8 mouse cellular contexts compared by ENCODE assay signal in genomic region chr5:115301615-115302014, GRCm38 (mm10). TPM values are rescaled to one million over a fixed set of nuclear protein-coding genes. Genes with fewer than 3 reads are reported as not detected.
DNase-seq lines count a peak whose midpoint lies in the region; ATAC-seq lines count a peak whose summit lies in the region.

No protein-coding gene starts in this region.

- H3K9ac ChIP-seq in lung, embryonic 16.5 days (ENCODE audit: low read length), result peak overlapping the region; percentile 60
- H3K9ac ChIP-seq in forebrain, embryonic 12.5 days, result peak overlapping the region; percentile 46
- peak overlapping the region; percentile 52 for H3K9ac ChIP-seq in neural tube, embryonic 15.5 days (replicated peaks)

- peaks cover 12% of the 10 kb centered on the region for H3K36me3 ChIP-seq in lung, embryonic 16.5 days (ENCODE audit: control insufficient read depth, insufficient read depth, low read length)
- peaks cover 25% of the 10 kb centered on the region for H3K36me3 ChIP-seq in forebrain, embryonic 12.5 days (replicated peaks)
- peaks cover 34% of the 10 kb centered on the region for H3K36me3 ChIP-seq in limb, embryonic 10.5 days
- peaks cover 21% of the 10 kb centered on the region for H3K36me3 ChIP-seq in neural tube, embryonic 15.5 days

- 13% methylated on average over 13 of the region's 13 CpGs for WGBS in lung, embryonic 16.5 days
- WGBS in forebrain, embryonic 12.5 days, result 32% methylated on average over 13 of the region's 13 CpGs
- 31% methylated on average over 13 of the region's 13 CpGs for WGBS in limb, embryonic 10.5 days
- 28% methylated on average over 13 of the region's 13 CpGs for WGBS in neural tube, embryonic 15.5 days

- DNase-seq in lung, adult 18-20 months, result no peak
- no peak for DNase-seq in limb, embryonic 10.5 days (ENCODE audit: low spot score)
- DNase-seq in ovary, adult 18-20 months (ENCODE audit: low spot score), result no peak
- no peak for DNase-seq in lung, postnatal 4 days

- no peaks in the 10 kb centered on the region for H3K27me3 ChIP-seq in lung, embryonic 16.5 days (ENCODE audit: control insufficient read depth, insufficient read depth, low read depth, low read length)
- peaks cover 8% of the 10 kb centered on the region; the same call in 1 of the 2 replicates for H3K27me3 ChIP-seq in forebrain, embryonic 12.5 days
- no peaks in the 10 kb centered on the region for H3K27me3 ChIP-seq in limb, embryonic 10.5 days (ENCODE audit: low read depth, poor library complexity, severe bottlenecking)
- no peaks in the 10 kb centered on the region for H3K27me3 ChIP-seq in neural tube, embryonic 15.5 days (replicated peaks)

- H3K27ac ChIP-seq in lung, embryonic 16.5 days (ENCODE audit: low read length), result peak overlapping the region; percentile 43
- 0 out of 2 replicates have a peak overlapping the region, but pooled peaks have one; percentile 94 for H3K27ac ChIP-seq in forebrain, embryonic 12.5 days
- peak overlapping the region; percentile 93 for H3K27ac ChIP-seq in limb, embryonic 10.5 days
- H3K27ac ChIP-seq in neural tube, embryonic 15.5 days (replicated peaks), result peak overlapping the region; percentile 78

- H3K4me1 ChIP-seq in lung, embryonic 16.5 days (replicated peaks; ENCODE audit: control insufficient read depth, insufficient read depth, low read length), result peaks cover 20% of the 10 kb centered on the region
- H3K4me1 ChIP-seq in forebrain, embryonic 12.5 days, result peaks cover 33% of the 10 kb centered on the region
- peaks cover 31% of the 10 kb centered on the region for H3K4me1 ChIP-seq in limb, embryonic 10.5 days
- peaks cover 34% of the 10 kb centered on the region for H3K4me1 ChIP-seq in neural tube, embryonic 15.5 days

- H3K9me3 ChIP-seq in lung, embryonic 16.5 days (ENCODE audit: control insufficient read depth, low read length), result no peaks in the 10 kb centered on the region
- no peaks in the 10 kb centered on the region for H3K9me3 ChIP-seq in forebrain, embryonic 12.5 days
- no peaks in the 10 kb centered on the region for H3K9me3 ChIP-seq in limb, embryonic 10.5 days (replicated peaks)
- H3K9me3 ChIP-seq in neural tube, embryonic 15.5 days (replicated peaks), result no peaks in the 10 kb centered on the region

- H3K4me2 ChIP-seq in lung, embryonic 16.5 days (ENCODE audit: low read depth, low read length), result peak overlapping the region; percentile 71
- H3K4me2 ChIP-seq in forebrain, embryonic 12.5 days, result peak overlapping the region; percentile 67
- H3K4me2 ChIP-seq in neural tube, embryonic 15.5 days, result peak overlapping the region; percentile 65

- ATAC-seq in lung, embryonic 16.5 days (ENCODE audit: low read depth), result no peak
- ATAC-seq in forebrain, embryonic 12.5 days (ENCODE audit: low FRiP score), result no peak
- no peak; the same call in 1 of the 2 replicates for ATAC-seq in neural tube, embryonic 15.5 days (ENCODE audit: low FRiP score)
- ATAC-seq in granulocyte monocyte progenitor cell, adult 5-6 weeks (replicated peaks; ENCODE audit: poor library complexity, severe bottlenecking), result no peak

- H3K4me3 ChIP-seq in lung, embryonic 16.5 days (ENCODE audit: low read length), result peak overlapping the region; percentile 90
- peak overlapping the region; percentile 96 for H3K4me3 ChIP-seq in forebrain, embryonic 12.5 days (replicated peaks)
- peak overlapping the region; percentile 93 for H3K4me3 ChIP-seq in limb, embryonic 10.5 days
- H3K4me3 ChIP-seq in neural tube, embryonic 15.5 days (replicated peaks), result peak overlapping the region; percentile 82

RNA-seq across cellular contexts. Expression of gene Dynll1, which starts 0.8 kb away (rescaled TPM):
- 1,463 and 1,496 TPM in 2 replicates for polyA plus RNA-seq in lung, embryonic 16.5 days (2015; fragmentation: Nextera tagmentation; extraction: Ambion mirVana)
- 1,436 and 1,463 TPM in 2 replicates for polyA plus RNA-seq in forebrain, embryonic 12.5 days (2016; fragmentation: Nextera tagmentation; extraction: Ambion mirVana)
- 1,816 and 1,865 TPM in 2 replicates for polyA plus RNA-seq in limb, embryonic 10.5 days (2016; fragmentation: Nextera tagmentation; extraction: Ambion mirVana)
- 1,284 and 1,328 TPM in 2 replicates for polyA plus RNA-seq in neural tube, embryonic 15.5 days (2015; fragmentation: Nextera tagmentation; extraction: Ambion mirVana)
- total RNA-seq in granulocyte monocyte progenitor cell, adult 5-6 weeks (2014; fragmentation: Nextera tagmentation), result 491 and 531 TPM in 2 replicates
- total RNA-seq in granulocyte monocyte progenitor cell, adult 5-6 weeks (2017), result 298 and 379 TPM in 2 replicates

RNA-seq across cellular contexts. Expression of gene Coq5, which starts 22.1 kb away (rescaled TPM):
- polyA plus RNA-seq in lung, embryonic 16.5 days (2015; fragmentation: Nextera tagmentation; extraction: Ambion mirVana), result 37.9 and 38.6 TPM in 2 replicates
- polyA plus RNA-seq in forebrain, embryonic 12.5 days (2016; fragmentation: Nextera tagmentation; extraction: Ambion mirVana), result 54.3 and 57.1 TPM in 2 replicates
- 54.1 and 57.2 TPM in 2 replicates for polyA plus RNA-seq in limb, embryonic 10.5 days (2016; fragmentation: Nextera tagmentation; extraction: Ambion mirVana)
- polyA plus RNA-seq in neural tube, embryonic 15.5 days (2015; fragmentation: Nextera tagmentation; extraction: Ambion mirVana), result 63.7 and 64.6 TPM in 2 replicates
- total RNA-seq in granulocyte monocyte progenitor cell, adult 5-6 weeks (2014; fragmentation: Nextera tagmentation), result 21.1 and 24.8 TPM in 2 replicates
- total RNA-seq in granulocyte monocyte progenitor cell, adult 5-6 weeks (2017), result 35.3 and 41.9 TPM in 2 replicates

RNA-seq across cellular contexts. Expression of gene Srsf9, which starts 25.4 kb away (rescaled TPM):
- 157 and 223 TPM in 2 replicates for polyA plus RNA-seq in lung, embryonic 16.5 days (2015; fragmentation: Nextera tagmentation; extraction: Ambion mirVana)
- polyA plus RNA-seq in forebrain, embryonic 12.5 days (2016; fragmentation: Nextera tagmentation; extraction: Ambion mirVana), result 353 and 383 TPM in 2 replicates
- 444 and 468 TPM in 2 replicates for polyA plus RNA-seq in limb, embryonic 10.5 days (2016; fragmentation: Nextera tagmentation; extraction: Ambion mirVana)
- polyA plus RNA-seq in neural tube, embryonic 15.5 days (2015; fragmentation: Nextera tagmentation; extraction: Ambion mirVana), result 138 and 154 TPM in 2 replicates
- 75.1 and 80.7 TPM in 2 replicates for total RNA-seq in granulocyte monocyte progenitor cell, adult 5-6 weeks (2014; fragmentation: Nextera tagmentation)
- total RNA-seq in granulocyte monocyte progenitor cell, adult 5-6 weeks (2017), result 75.0 and 91.4 TPM in 2 replicates

RNA-seq across cellular contexts. Expression of gene Rnf10, which starts 28.9 kb away (rescaled TPM):
- 115 and 116 TPM in 2 replicates for polyA plus RNA-seq in lung, embryonic 16.5 days (2015; fragmentation: Nextera tagmentation; extraction: Ambion mirVana)
- polyA plus RNA-seq in forebrain, embryonic 12.5 days (2016; fragmentation: Nextera tagmentation; extraction: Ambion mirVana), result 187 and 195 TPM in 2 replicates
- polyA plus RNA-seq in limb, embryonic 10.5 days (2016; fragmentation: Nextera tagmentation; extraction: Ambion mirVana), result 159 and 160 TPM in 2 replicates
- 171 and 197 TPM in 2 replicates for polyA plus RNA-seq in neural tube, embryonic 15.5 days (2015; fragmentation: Nextera tagmentation; extraction: Ambion mirVana)
- total RNA-seq in granulocyte monocyte progenitor cell, adult 5-6 weeks (2014; fragmentation: Nextera tagmentation), result 70.1 and 93.7 TPM in 2 replicates
- 52.6 and 57.9 TPM in 2 replicates for total RNA-seq in granulocyte monocyte progenitor cell, adult 5-6 weeks (2017)

RNA-seq across cellular contexts. Expression of gene Gatc, which starts 39.4 kb away (rescaled TPM):
- polyA plus RNA-seq in lung, embryonic 16.5 days (2015; fragmentation: Nextera tagmentation; extraction: Ambion mirVana), result 25.5 and 27.5 TPM in 2 replicates
- 41.5 and 42.1 TPM in 2 replicates for polyA plus RNA-seq in forebrain, embryonic 12.5 days (2016; fragmentation: Nextera tagmentation; extraction: Ambion mirVana)
- polyA plus RNA-seq in limb, embryonic 10.5 days (2016; fragmentation: Nextera tagmentation; extraction: Ambion mirVana), result 33.3 and 34.1 TPM in 2 replicates
- polyA plus RNA-seq in neural tube, embryonic 15.5 days (2015; fragmentation: Nextera tagmentation; extraction: Ambion mirVana), result 32.2 and 37.0 TPM in 2 replicates
- total RNA-seq in granulocyte monocyte progenitor cell, adult 5-6 weeks (2014; fragmentation: Nextera tagmentation), result 48.0 and 50.2 TPM in 2 replicates
- 12.1 and 15.3 TPM in 2 replicates for total RNA-seq in granulocyte monocyte progenitor cell, adult 5-6 weeks (2017)

Comparison
In these comparisons a context has a peak if more than half of its experiments do, and no peak if none do; other contexts are left out.
1. H3K27ac ChIP-seq: peak in every context shown above with its lines; median percentile 94 in forebrain, embryonic 12.5 days; 93 in limb, embryonic 10.5 days; 78 in neural tube, embryonic 15.5 days; 43 in lung, embryonic 16.5 days.